Mouse (Mus musculus) midbrain, embryonic 14.5 days (tissue): ENCODE measurements at regions not wholly inside any gene's neighbourhood (a gene's known extent, or its start where the extent isn't known, plus 50 kb on each side); places are given as distances from the start of the nearest gene placed in this dataset.

Source experiments
- ATAC-seq: fragments of 200-750 bp; cut with Nextera tagmentation; 2 replicates; pipeline ENCODE4 v1.8.0; 2017; ENCODE audit warnings: moderate number of reproducible peaks, moderate library complexity; ENCODE audit not compliant: low FRiP score, low TSS enrichment
- DNase-seq: peaks from one replicate; pipeline ENCODE4 v3.0.0-alpha.2; 2015
- H3K27ac ChIP-seq: fragments of 300-500 bp; sonication (generic); replicated peaks from 2 replicates; pipeline ENCODE4 v1.5.1; 2014; ENCODE audit warnings: mild to moderate bottlenecking, low read depth, low read length, moderate library complexity
- H3K27me3 ChIP-seq: fragments of 300-500 bp; sonication (generic); 2 replicates; pipeline ENCODE4 v1.6.1; 2014; ENCODE audit warnings: low read length, control low read depth, mixed read lengths; ENCODE audit not compliant: control insufficient read depth, insufficient read depth
- H3K36me3 ChIP-seq: fragments of 300-500 bp; sonication (generic); 2 replicates; pipeline ENCODE4 v1.6.1; 2014; ENCODE audit warnings: low read length, control low read depth; ENCODE audit not compliant: control insufficient read depth, insufficient read depth
- H3K4me1 ChIP-seq: fragments of 300-500 bp; sonication (generic); 2 replicates; pipeline ENCODE4 v1.6.1; 2014; ENCODE audit warnings: mild to moderate bottlenecking, antibody characterized with exemption, low read length, control low read depth; ENCODE audit not compliant: control insufficient read depth, insufficient read depth
- H3K4me2 ChIP-seq: fragments of 300-500 bp; sonication (generic); 2 replicates; pipeline ENCODE4 v1.6.1; 2014; ENCODE audit warnings: mild to moderate bottlenecking, low read length, moderate library complexity
- H3K4me3 ChIP-seq: fragments of 300-500 bp; sonication (generic); replicated peaks from 2 replicates; pipeline ENCODE4 v1.5.1; 2014; ENCODE audit warnings: low read depth, low read length
- H3K9ac ChIP-seq: fragments of 300-500 bp; sonication (generic); replicated peaks from 2 replicates; pipeline ENCODE4 v1.6.1; 2014; ENCODE audit warnings: mild to moderate bottlenecking, low read length, moderate library complexity
- H3K9me3 ChIP-seq: fragments of 300-500 bp; sonication (generic); 2 replicates; pipeline ENCODE4 v1.6.1; 2016; ENCODE audit warnings: low read length, control low read depth, mixed read lengths; ENCODE audit not compliant: control insufficient read depth
- whole genome bisulfite sequencing: fragments of 180-500 bp; shearing (Covaris S2); extraction: QIAGEN DNeasy Blood & Tissue Kit; methylation state at CpG from one replicate; pipeline ENCODE4 v1.1.7; 2014; 5-methylcytosine and 5-hydroxymethylcytosine counted together

- DNase-seq (peak; percentile 39), ATAC-seq (no peak; the same call in 1 of the 2 replicates)
- Histone ChIP-seq H3K9ac (no peak overlapping the region), H3K4me3 (no peak overlapping the region), H3K36me3 (no peaks in the 10 kb centered on the region), H3K27me3 (no peaks in the 10 kb centered on the region), H3K9me3 (no peaks in the 10 kb centered on the region), H3K27ac (no peak overlapping the region), H3K4me2 (no peak overlapping the region), H3K4me1 (0 out of 2 replicates have a peak, but pooled peaks cover 6% of the 10 kb centered on the region)
- WGBS, result 48% methylated on average over 10 of the region's 10 CpGs
These were observed 456.1 kb upstream of the Kirrel3 start for GRCm38 (mm10) chr9:34029503-34030169.

- no peak overlapping the region for H3K27ac ChIP-seq
- no peaks in the 10 kb centered on the region for H3K27me3 ChIP-seq
- no peak overlapping the region for H3K4me2 ChIP-seq
- H3K4me3 ChIP-seq, result no peak overlapping the region
- H3K9me3 ChIP-seq, result no peaks in the 10 kb centered on the region
- ATAC-seq, result no peak
- 67% methylated on average over 2 of the region's 2 CpGs for WGBS
- H3K9ac ChIP-seq, result no peak overlapping the region
- DNase-seq, result peak; percentile 65
- no peaks in the 10 kb centered on the region for H3K36me3 ChIP-seq
- no peaks in the 10 kb centered on the region for H3K4me1 ChIP-seq
These were observed 431.3 kb upstream of the Kirrel3 start for GRCm38 (mm10) chr9:34054435-34054834.
